Mouse (Mus musculus) cerebellum, adult (tissue): ENCODE measurements around the gene Dgki.

ENCODE experiments used
- ATAC-seq: cut with Nextera tagmentation; 2 replicates; pipeline ENCODE4 v1.9.2; 2017; ENCODE audit warnings: mild to moderate bottlenecking, moderate library complexity, mixed read lengths; ENCODE audit not compliant: insufficient number of reproducible peaks, low FRiP score, low TSS enrichment

The Dgki gene

GRCm38 (mm10) chr6:36969249-36969885 lies 330.6 kb downstream of the Dgki start:
- no peak for ATAC-seq

GRCm38 (mm10) chr6:36960658-36961057 lies 339.3 kb downstream of the Dgki start:
- ATAC-seq, result no peak

- ATAC-seq, result no peak
Measured at GRCm38 (mm10) chr6:36955293-36955692, 344.7 kb downstream of the Dgki start.

- no peak for ATAC-seq
Measured at GRCm38 (mm10) chr6:36950648-36951047, 349.3 kb downstream of the Dgki start.

DNA sequence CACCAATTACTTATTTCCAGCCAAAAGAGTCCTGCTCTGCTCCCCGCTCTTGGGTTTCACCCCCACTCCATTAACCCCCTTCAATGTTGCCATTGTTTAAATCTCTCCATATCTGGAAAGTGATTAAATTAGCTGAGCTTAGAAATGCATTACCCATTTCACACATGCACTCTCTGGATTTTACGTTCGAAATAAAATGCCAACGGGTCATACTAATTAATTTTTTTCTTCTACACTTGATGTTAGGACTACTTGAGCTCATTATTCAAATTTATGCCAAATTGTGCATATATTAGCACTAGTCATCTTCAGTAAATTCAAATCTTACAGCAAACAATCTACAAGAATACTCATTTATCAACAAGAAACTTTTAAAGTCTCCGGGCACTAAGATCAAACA lies 352.1 kb downstream of the Dgki start:
- ATAC-seq, result no peak

GRCm38 (mm10) chr6:36937527-36937926 lies 362.5 kb downstream of the Dgki start:
- no peak for ATAC-seq

DNA sequence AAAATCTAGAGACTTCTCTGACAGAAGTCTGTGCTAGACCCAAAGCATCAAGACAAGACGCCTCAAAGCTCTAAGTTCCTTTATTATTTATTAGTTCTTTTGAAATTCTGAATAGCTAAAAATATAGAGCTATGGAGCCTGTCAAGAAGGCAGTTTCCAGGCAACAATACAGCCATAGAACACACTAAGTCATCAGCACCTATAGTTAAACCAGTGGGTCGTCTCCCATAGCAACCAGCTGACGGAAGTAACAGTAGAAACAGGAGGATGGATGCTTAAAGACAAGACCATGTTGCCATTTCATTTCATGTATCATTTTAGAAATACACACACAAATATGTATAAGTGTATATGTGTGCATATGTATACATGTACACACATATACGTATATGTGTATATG lies 363.2 kb downstream of the Dgki start:
- ATAC-seq, result no peak

DNA sequence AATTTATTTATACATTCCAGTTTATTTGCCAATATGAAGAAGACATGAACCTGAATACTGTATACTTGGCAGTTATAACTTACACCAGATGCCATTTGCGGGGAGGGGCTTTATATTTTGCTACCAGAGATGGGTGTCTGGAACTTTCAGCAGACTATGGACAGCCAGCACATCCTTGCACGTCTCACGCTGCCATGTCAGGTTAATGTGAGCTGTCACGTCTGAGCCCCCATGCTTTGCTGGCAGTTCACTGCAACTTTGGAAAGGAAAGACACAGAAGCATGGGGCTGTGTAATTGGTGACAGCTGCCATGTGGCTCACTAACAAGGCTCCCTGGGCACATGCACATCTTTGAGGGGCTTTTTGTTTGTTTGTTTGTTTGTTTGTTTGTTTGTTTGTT lies 368.5 kb downstream of the Dgki start:
- no peak for ATAC-seq

GRCm38 (mm10) chr6:36929781-36930180 lies 370.2 kb downstream of the Dgki start:
- no peak for ATAC-seq

- peak; percentile 96 for ATAC-seq
Measured at GRCm38 (mm10) chr6:36926455-36926854, 373.5 kb downstream of the Dgki start.

DNA sequence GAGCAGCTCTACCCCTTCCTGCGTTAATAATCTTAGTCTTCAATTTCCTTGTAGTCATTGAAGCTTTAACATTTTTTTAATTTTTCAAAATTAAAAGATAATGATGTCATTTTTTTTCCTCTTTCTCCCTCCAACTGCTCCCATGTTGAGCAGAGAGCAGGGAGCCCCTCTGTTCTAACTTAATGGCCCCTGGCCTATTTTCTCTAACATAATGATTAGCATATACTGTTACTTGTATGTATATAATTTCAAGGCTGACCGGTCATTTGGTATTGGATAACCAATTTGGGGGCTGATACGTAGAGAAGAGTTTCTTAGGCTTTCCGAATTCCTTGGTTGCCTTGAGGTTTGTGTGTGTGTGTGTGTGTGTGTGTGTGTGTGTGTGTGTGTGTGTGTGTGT lies 378.0 kb downstream of the Dgki start:
- no peak for ATAC-seq

- no peak for ATAC-seq
Measured at GRCm38 (mm10) chr6:36911586-36911985, 388.4 kb downstream of the Dgki start.

DNA sequence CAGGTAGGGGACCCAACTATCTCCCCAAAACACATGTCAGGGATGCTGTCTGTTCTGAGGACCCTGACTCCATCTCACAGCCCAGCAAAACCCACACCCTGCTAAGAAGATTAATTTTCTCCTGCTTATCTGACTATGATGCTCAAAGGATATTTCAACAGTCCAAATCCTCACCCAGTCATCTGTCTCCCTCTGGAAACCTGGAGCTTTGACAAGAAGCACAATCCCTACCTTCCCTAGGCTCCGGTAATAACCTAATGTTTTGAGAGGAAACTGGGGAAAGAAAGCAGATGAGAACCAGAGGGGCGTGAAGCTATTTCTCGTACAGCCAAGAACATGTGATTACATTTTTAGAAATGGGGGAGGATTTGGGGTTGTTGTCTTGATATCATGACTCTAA lies 392.8 kb downstream of the Dgki start:
- no peak for ATAC-seq

- ATAC-seq, result no peak
Measured at GRCm38 (mm10) chr6:36905965-36906364, 394.0 kb downstream of the Dgki start.

DNA sequence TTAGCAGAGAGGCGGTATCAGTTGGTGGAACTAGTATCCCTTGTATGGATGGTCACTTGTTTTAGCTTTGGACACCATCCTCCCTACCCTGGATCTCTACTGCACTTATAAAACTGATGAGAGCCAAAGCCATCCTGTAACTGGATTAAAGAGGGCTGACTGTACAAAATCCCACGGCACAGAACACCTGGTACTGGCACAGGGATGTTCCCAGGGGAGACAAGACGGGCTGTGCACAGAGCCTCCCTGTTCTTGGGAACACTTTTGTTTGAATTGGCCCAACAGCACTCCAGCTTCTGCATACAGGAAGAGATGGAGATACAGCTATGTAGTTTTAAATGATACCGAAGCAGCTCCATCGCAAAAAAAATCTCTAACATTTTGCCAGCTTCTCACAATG lies 395.1 kb downstream of the Dgki start:
- ATAC-seq, result no peak

DNA sequence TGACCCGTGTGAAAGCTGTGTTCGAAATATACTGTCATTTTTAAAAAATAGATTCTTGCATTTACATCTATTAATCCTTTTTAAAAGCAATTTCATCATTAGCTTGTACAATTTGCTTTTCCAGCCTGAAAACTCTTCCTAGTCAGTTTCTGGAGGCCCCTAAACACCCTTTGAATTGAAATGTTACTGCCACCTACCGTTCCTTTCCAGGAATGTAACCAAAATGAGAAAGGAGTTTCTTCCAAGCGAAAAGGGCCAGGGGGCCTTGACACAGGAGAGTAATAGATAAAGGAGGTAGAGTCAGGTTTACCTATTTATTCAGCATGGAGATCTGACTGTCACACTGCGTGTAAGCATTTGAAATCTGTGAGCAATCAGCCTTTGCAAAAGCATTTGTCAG lies 396.2 kb downstream of the Dgki start:
- ATAC-seq, result no peak

DNA sequence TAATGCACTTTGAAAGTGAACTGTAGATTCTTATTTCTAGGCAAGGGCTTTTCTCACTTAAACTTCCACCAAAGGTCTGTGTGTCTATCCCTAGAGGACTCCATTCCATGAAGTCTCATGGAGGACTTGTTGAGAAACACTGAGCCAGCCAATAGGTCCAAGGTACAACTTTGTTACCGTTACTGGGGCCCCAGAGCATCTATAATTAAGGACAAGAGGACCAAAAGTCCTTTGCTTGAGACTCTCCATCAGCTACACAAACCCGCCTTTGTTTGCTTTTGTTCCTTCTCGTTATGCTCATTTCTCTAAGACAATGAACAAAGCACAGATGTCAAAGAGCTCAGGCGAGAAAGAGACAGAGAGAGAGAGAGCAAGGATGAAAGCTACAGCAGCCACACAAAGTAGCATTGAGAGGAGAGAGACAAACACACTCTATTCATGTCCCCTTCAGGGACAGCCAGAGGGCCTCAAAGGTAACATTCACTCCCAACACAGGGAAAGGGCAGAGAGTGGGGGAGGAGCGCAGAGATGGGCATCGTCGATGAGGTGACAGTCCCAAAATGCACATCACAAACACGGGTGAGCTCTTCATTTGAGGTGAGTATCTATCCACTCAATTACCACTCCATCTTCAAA lies 396.7 kb downstream of the Dgki start:
- ATAC-seq, result no peak

DNA sequence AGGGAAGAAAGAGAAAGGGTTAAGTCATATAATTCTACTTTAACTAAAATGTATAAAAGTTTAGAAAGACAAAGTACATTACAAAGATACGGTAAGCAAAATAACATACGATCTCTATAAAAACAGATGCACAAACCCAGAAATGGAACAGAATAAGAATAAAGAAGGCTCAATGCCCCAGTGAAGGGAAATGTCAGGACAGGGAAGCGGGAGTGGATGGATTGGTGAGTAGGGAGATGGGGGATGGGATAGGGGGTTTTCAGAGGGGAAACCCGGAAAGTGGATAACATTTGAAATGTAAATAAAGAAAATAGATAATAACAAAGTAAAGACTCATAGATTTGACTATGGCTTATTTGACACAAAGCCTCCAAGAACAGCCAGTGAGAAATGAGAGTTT lies 400.1 kb downstream of the Dgki start:
- ATAC-seq, result no peak

- ATAC-seq, result no peak
Measured at GRCm38 (mm10) chr6:36898412-36898811, 401.6 kb downstream of the Dgki start.

- no peak for ATAC-seq
Measured at GRCm38 (mm10) chr6:36897616-36898149, 402.3 kb downstream of the Dgki start.

- no peak for ATAC-seq
Measured at GRCm38 (mm10) chr6:36896656-36897055, 403.3 kb downstream of the Dgki start.

- no peak for ATAC-seq
Measured at GRCm38 (mm10) chr6:36891820-36892219, 408.2 kb downstream of the Dgki start.
